Mouse (Mus musculus) left cerebral cortex, adult 9 months (tissue): Measurements from ENCODE around the gene Ubqln1.
A peak's percentile ranks its signal among the peaks of the same experiment; 100 is the strongest.

Experiments
- DNase-seq, 2 experiments: peaks; one replicate each; pipeline ENCODE4 v3.0.0; 2022; ENCODE audit warnings: low spot score in 2 of 2

The Ubqln1 gene

DNA sequence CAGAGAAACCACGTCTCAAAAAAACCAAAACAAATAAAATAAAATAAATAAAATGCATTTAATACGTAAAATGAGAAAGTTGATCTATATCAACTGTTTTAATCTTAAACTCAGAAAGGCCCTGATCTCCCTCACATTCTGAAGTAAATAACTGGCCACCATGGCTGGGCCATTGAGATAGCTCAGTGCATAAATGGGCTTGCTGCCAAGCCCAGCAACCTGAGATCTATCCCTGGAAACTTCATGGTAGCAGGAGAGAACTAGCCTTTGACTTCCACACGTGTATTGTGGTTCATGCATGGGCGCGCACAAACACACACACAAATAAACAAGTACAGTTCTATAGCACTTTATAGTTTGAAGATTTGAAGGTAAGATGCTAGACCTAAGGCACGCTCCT is 14.1 kb downstream of the Ubqln1 start:
- no peak for DNase-seq

GRCm38 (mm10) chr13:58197981-58198640 is 17.3 kb downstream of the Ubqln1 start:
- no peak for DNase-seq

DNA sequence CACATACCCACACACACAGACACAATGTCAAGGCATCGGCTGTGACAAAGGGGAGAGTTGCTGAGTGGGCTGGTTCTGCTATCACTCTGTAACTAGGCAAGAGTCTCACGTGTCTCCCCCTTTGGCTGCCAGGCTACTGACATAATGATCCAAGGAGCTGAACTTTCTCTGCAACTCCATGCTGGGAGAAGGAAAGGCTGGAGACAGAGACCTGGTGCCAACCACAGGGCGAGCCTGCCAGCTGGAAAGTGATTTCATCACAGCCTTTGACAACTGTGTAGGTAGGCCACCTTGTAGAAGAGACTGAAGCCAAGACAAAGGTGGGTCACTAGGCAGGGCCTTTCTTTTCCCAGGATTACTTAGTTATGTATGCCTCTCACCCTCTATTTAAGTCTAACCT is 18.2 kb downstream of the Ubqln1 start:
- DNase-seq = no peak

DNA sequence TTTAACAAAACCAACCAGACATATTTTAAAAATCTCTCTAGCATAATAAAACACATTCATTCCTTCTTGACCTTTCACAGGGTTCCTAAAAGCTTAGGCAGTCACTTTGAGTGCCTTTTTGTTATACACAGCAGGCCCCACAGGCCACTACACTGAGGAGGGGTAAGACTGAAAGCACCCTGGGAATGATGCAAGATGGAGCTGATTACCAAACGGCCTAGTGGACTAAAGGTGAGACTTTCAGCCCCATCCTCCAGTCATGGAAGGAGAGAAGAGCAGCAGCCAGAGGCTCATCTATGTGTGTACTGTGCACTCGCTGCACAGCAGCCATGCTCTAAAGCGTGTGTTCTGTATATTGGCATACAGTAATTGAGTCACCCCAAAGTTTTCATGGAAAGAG is 20.5 kb downstream of the Ubqln1 start:
- no peak for DNase-seq

GRCm38 (mm10) chr13:58193221-58193620 is 22.2 kb downstream of the Ubqln1 start:
- no peak for DNase-seq

GRCm38 (mm10) chr13:58192146-58192545 is 23.3 kb downstream of the Ubqln1 start:
- no peak for DNase-seq

GRCm38 (mm10) chr13:58191516-58191915 is 23.9 kb downstream of the Ubqln1 start:
- no peak for DNase-seq

DNA sequence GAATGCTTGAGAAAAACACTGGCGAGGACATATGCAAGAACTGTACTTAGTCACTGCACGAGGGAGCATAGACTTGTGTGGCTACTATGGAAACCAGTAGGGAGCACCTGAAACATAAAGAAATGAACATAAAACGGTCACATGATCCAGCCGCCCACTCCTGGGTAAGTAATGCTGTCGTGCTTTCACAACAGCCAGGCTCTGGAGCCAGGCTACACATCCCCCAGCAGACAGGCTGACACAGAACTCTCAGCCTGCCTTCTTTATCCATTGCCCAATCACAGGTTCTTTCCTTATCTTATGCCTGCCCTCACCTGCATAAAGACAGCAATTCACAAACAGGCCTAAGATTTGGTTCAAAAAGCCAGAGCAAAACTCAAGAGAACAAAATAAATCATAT is 26.0 kb downstream of the Ubqln1 start:
- DNase-seq = peak in 1 of 2 experiments; percentile 44

- DNase-seq = peak; percentile 49 to 86
These were observed 27.0 kb downstream of the Ubqln1 start for GRCm38 (mm10) chr13:58188412-58188811.

- DNase-seq = no peak
These were observed 27.7 kb downstream of the Ubqln1 start for GRCm38 (mm10) chr13:58187751-58188150.

- DNase-seq = peak in 1 of 2 experiments; percentile 48
These were observed 29.2 kb downstream of the Ubqln1 start for GRCm38 (mm10) chr13:58186281-58186680.

DNA sequence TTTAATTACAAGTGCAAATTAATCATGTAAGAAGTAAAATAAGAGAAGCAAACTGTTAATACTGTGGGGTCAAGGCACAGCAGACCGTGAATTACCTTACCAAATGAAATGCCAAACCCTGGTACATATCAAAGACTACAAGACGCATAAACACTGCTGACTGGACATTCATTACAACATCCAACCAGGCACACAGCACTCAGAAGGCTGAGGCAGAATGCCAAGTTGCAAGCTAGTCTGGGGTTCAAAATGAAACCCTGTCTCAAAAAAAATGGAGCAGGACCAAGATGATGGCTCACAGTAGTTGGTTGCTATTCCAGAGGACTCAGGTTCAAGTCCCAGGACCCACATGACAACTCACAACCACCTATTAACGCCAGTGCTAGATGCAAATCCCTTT is 31.3 kb downstream of the Ubqln1 start:
- no peak for DNase-seq

DNA sequence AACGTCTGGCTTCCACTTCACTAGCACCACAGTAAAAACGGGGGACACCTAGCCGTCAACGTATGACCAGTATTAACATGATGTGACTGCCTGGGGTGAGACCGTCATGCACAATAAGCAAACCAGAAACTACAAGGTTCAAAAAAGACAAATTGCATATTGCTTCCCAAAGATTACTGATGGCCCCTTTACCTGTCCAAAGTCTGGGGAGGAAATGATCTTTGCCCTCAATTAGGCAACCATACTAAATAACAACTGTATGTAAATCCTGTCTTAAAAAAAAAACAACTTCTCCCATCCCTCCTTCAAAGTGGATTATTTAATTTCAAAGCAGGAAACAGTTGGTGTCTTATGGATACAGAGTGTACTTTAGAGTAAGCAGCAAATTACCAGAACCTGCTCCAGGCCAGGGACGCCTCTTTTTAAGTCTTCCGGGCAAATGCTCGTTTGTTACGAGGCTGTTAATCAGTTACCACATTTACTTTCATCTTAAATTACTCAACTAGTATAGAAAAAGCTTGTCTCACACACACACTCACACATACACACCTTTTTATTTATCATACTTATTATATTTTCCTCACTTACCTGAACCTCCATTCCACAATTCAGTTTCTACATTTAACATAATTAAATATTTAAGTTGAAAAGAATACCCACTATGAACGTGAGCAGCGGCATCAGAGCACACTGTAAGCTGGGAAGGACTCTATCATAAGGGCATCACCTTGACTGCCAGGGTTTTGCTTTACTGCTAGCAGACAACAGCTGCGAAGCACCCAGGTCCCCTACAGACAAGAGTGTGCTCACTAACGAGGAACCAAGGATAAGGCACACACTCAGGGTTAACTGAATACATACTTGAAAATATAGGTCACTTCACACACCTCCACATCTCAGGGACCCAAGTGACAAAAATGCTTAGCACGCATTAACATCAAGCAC is 33.6 kb downstream of the Ubqln1 start:
- no peak for DNase-seq

DNA sequence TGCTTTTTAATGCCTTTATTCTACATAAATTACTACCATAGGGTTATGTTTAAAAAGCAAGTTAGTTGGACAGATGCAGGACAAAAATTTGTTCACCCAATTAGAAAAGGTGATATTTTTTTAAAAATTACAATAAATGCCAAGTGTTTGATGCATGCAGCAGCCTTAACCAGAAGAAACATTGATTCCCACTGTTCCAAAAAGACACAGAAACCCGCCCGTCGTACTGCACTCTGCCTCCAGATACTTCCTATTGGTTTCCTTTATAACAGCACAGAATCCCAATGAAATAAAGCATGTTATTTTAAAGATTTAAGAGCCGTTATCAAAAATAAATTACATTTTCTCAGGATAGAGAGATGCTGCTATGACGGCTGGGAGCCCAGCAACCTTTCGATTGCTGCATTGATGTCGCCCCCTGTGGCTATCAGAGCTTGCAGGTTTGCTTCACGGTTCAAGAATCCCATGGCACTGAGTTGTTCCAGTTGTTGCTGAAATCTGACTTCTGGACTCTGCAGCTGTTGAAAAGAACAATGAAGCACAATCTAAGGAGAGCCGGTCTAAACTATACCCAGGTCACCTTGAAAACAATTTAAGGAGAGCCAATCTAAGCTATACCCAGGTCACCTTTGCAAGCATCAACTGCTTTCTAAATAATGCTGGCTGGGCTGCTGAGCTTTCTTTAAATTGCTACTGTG is 37.8 kb downstream of the Ubqln1 start:
- DNase-seq = peak; percentile 99 to 100

- no peak for DNase-seq
These were observed 39.3 kb downstream of the Ubqln1 start for GRCm38 (mm10) chr13:58176105-58176504.

DNA sequence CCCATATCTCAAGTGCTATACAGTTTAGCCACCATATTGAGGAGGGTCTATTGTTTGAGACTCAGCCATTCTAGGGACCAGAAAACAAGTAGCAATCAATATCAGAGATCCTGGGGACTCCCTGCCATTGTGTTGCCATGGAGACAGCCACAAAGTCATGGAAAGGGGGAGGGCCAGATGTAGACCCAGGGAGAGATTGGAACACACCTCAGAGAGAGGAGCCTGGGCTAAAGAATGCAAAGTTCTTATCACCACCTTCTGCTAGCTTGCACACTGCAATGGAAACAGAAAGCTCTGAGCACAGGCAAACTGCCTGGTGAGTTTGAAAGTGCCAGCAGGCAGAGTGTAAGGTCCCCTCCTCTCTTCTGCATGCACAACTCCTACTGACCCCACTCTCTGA is 47.3 kb downstream of the Ubqln1 start:
- DNase-seq = no peak

DNA sequence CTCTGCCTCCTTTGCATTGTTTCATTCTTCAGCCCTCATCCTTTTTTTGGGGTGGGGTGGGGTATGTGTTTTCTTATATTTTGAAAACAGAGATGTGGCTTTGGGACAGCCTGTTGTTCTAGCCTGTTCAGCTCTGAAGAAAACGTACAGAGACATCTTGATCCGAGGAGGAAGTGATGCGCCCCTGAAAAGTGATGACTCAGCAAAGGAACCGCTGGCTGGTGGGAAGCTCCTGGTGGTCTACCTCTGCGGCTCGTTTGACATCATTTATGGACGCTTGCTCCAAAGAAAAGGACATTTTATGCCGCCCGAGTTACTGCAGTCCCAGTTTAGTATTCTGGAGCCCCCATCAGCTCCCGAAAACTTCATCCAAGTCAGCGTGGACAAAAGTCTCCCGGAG is 52.1 kb downstream of the Ubqln1 start:
- no peak for DNase-seq

- no peak for DNase-seq
These were observed 54.7 kb downstream of the Ubqln1 start for GRCm38 (mm10) chr13:58160761-58161160.

- peak; percentile 77 to 93 for DNase-seq
These were observed 57.1 kb downstream of the Ubqln1 start for GRCm38 (mm10) chr13:58158099-58158912.

GRCm38 (mm10) chr13:58157447-58158098 is 57.9 kb downstream of the Ubqln1 start, which contains the start of gene Idnk:
Idnk (plus strand) TSS chr13:58157649.
- peak in 1 of 2 experiments; percentile 73 for DNase-seq

DNA sequence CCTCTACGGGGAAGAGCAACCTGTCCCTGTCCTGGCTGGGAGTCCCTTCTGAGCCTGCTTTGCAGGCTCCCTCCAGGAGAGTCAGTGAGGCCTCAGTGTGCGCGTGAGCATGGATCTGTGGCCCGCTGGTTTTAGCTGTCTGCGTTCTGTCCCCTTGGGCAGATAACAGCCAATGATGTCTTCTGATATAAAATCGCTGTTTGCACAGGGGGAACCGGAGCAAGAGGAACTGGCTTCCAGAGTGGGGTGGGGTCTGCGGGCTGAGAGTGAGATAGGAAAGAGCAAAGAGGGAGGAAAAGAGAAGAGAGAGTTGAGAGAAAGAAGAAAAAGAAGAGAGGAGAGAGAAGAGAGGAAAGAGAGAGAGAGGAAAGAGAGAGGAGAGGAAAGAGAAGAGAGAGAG is 58.4 kb downstream of the Ubqln1 start:
- DNase-seq = peak in 1 of 2 experiments; percentile 13
